Mouse (Mus musculus) neural tube, embryonic 15.5 days (tissue): ENCODE data around the gene Fgfr2. TPM values are rescaled to one million over a fixed set of nuclear protein-coding genes. Genes with fewer than 3 reads are reported as not detected.
A peak's percentile ranks its signal among the peaks of the same experiment; 100 is the strongest.

Source experiments
- ATAC-seq: fragments of 200-750 bp; cut with Nextera tagmentation; 2 replicates; pipeline ENCODE4 v1.8.0; 2017; ENCODE audit warnings: mild to moderate bottlenecking, moderate TSS enrichment, moderate library complexity; ENCODE audit not compliant: low FRiP score
- H3K27ac ChIP-seq: fragments of 300-500 bp; sonication (generic); replicated peaks from 2 replicates; pipeline ENCODE4 v1.5.1; 2015; ENCODE audit warnings: mild to moderate bottlenecking, inconsistent platforms
- H3K27me3 ChIP-seq: fragments of 300-500 bp; sonication (generic); replicated peaks from 2 replicates; pipeline ENCODE4 v1.6.1; 2015; ENCODE audit warnings: inconsistent platforms
- H3K36me3 ChIP-seq: fragments of 300-500 bp; sonication (generic); 2 replicates; pipeline ENCODE4 v1.6.1; 2015; ENCODE audit warnings: inconsistent platforms
- H3K4me1 ChIP-seq: fragments of 300-500 bp; sonication (generic); 2 replicates; pipeline ENCODE4 v1.6.1; 2015; ENCODE audit warnings: inconsistent platforms
- H3K4me2 ChIP-seq: fragments of 300-500 bp; sonication (generic); 2 replicates; pipeline ENCODE4 v1.6.1; 2015; ENCODE audit warnings: inconsistent platforms, mild to moderate bottlenecking, moderate library complexity
- H3K4me3 ChIP-seq: fragments of 300-500 bp; sonication (generic); replicated peaks from 2 replicates; pipeline ENCODE4 v1.5.1; 2015; ENCODE audit warnings: mild to moderate bottlenecking, inconsistent platforms
- H3K9ac ChIP-seq: fragments of 300-500 bp; sonication (generic); replicated peaks from 2 replicates; pipeline ENCODE4 v1.6.1; 2015; ENCODE audit warnings: mild to moderate bottlenecking, inconsistent platforms
- H3K9me3 ChIP-seq: fragments of 300-500 bp; sonication (generic); replicated peaks from 2 replicates; pipeline ENCODE4 v1.6.1; 2016; ENCODE audit warnings: inconsistent platforms
- WGBS: fragments of 180-500 bp; shearing (Covaris S2); methylation state at CpG from one replicate; pipeline ENCODE4 v1.1.7; 2015; ENCODE audit warnings: mixed read lengths; 5-methylcytosine and 5-hydroxymethylcytosine counted together
- polyA plus RNA-seq: library from polyadenylated mRNA; unstranded; fragments of >200 nt; fragmentation: Nextera tagmentation; extraction: Ambion mirVana; gene quantifications from 2 replicates; pipeline ENCODE4 v1.2.1, GENCODE M21; 2015

Fgfr2 gene
- polyA plus RNA-seq, 1 experiment from 2014 or later = 21.2 TPM

DNA sequence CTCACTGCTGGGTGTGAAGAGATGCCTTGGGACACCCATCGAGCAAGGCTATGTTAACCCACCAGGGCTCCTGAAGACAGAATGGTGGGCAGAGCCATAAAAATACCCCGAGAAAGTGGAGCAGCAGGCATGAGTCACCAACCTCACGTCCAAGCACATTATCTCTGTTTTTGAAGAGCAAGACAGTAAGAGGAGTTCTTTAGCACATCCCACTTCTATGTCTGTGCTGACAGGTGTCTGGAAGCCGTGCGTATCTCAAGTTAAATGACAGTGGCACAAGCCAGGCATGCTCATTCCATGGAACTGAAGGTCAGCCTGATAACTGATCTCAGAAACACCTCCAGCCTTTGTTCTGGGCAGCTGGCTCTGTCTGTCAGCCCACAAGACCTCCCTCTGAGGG, 1055.2 kb downstream of the Fgfr2 start:
- Histone ChIP-seq H3K27me3 (no peaks in the 10 kb centered on the region), H3K9me3 (no peaks in the 10 kb centered on the region), H3K9ac (no peak overlapping the region), H3K4me3 (no peak overlapping the region), H3K27ac (no peak overlapping the region), H3K4me2 (no peak overlapping the region), H3K36me3 (no peaks in the 10 kb centered on the region), H3K4me1 (no peaks in the 10 kb centered on the region)
- 78% methylated on average over 5 of the region's 5 CpGs for WGBS
- ATAC-seq = no peak

DNA sequence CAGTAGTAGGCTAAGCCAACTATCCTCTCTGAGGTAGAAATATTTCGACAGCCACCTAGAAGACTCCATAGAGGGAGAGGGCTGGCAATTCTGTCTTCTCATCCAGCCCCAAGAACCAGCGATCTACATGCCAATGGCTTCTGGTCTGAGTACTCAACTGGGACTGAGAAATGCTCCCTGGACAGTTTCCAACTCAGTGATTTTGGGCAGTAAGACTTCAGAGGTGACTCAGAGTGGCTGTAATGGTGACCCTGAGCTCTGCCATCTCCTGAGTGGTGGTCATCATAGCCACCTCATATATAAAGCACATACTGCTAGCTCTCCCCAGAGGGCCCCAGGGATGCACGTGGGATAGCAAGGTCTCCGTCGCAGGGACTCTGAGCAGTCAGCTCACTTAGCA, 1055.6 kb downstream of the Fgfr2 start:
- ATAC-seq = no peak
- no peak overlapping the region for H3K4me2 ChIP-seq
- no peaks in the 10 kb centered on the region for H3K36me3 ChIP-seq
- no peak overlapping the region for H3K9ac ChIP-seq
- 80% methylated on average over 5 of the region's 5 CpGs for WGBS
- H3K27ac ChIP-seq = no peak overlapping the region
- no peak overlapping the region for H3K4me3 ChIP-seq
- no peaks in the 10 kb centered on the region for H3K4me1 ChIP-seq
- H3K27me3 ChIP-seq = no peaks in the 10 kb centered on the region
- no peaks in the 10 kb centered on the region for H3K9me3 ChIP-seq

DNA sequence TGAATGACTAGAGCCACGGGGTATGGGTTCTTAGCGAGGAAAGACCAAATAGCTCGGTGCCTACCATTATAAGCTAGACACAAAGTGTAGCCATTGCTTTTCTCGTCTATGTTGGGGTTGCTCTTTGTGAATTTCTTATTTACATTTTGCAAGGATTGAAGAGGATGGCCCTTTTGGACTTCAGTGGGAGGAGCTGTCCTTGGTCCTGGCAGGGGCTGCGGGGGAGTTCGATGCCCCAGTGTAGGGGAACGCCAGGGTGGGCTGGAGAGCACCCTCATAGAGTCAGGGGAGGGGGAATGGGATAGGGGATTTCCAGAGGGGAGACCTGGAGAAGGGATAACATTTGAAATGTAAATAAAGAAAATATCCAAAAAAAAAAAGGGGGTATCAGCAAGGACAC, 1063.0 kb downstream of the Fgfr2 start:
- Histone ChIP-seq H3K4me3 (no peak overlapping the region), H3K27ac (no peak overlapping the region), H3K36me3 (no peaks in the 10 kb centered on the region), H3K9me3 (no peaks in the 10 kb centered on the region), H3K4me2 (no peak overlapping the region), H3K27me3 (no peaks in the 10 kb centered on the region), H3K9ac (no peak overlapping the region), H3K4me1 (peaks cover 10% of the 10 kb centered on the region)
- ATAC-seq = no peak
- WGBS = 83% methylated on average over 7 of the region's 7 CpGs

- 34% methylated on average over 7 of the region's 7 CpGs for WGBS
- Histone ChIP-seq H3K27me3 (no peaks in the 10 kb centered on the region), H3K36me3 (no peaks in the 10 kb centered on the region), H3K4me3 (no peak overlapping the region), H3K9ac (no peak overlapping the region), H3K4me2 (no peak overlapping the region), H3K27ac (peak overlapping the region; percentile 33; the same call in 1 of the 2 replicates), H3K9me3 (no peaks in the 10 kb centered on the region), H3K4me1 (peaks cover 10% of the 10 kb centered on the region)
- ATAC-seq = peak; percentile 69; the same call in 1 of the 2 replicates
Observed at GRCm38 (mm10) chr7:132056565-132056964, 1066.6 kb downstream of the Fgfr2 start.

- Histone ChIP-seq H3K4me3 (no peak overlapping the region), H3K4me1 (peaks cover 20% of the 10 kb centered on the region), H3K9me3 (no peaks in the 10 kb centered on the region), H3K36me3 (no peaks in the 10 kb centered on the region), H3K9ac (no peak overlapping the region; the same call in 1 of the 2 replicates), H3K27ac (no peak overlapping the region), H3K4me2 (no peak overlapping the region), H3K27me3 (no peaks in the 10 kb centered on the region)
- peak; percentile 65 for ATAC-seq
- 13% methylated on average over 4 of the region's 4 CpGs for WGBS
Observed at GRCm38 (mm10) chr7:132046662-132047061, 1076.5 kb downstream of the Fgfr2 start.

DNA sequence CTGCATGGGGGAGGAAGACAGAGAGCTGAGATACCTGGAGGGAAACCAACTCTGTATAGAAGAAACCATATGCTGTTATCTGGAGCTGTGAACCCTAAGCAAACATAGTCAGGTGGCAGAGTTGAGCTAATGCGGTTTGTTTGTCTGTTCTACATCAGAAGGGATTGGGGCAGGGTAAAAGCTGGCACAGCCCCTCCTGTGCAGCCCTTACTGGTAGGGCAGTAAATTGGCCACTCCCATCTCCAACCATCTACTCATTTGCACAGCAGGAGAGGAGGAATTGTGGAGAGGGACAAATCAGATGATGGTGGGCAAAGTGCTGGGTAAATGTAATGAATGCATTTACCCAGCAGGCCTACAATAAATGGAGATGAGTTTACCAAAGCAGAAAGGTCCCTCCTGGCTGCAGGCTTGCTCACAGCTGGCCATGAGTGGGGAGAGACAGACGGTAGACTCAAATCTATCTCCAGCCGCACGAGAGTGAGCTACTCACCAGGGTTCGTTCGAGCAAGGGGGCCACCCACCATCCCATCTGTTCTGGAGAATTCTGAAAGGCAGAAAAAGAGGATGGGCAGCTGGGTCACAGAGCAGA, 1091.1 kb downstream of the Fgfr2 start:
- Histone ChIP-seq H3K9me3 (no peaks in the 10 kb centered on the region), H3K9ac (no peak overlapping the region), H3K36me3 (no peaks in the 10 kb centered on the region), H3K4me2 (no peak overlapping the region), H3K4me3 (no peak overlapping the region), H3K4me1 (peaks cover 9% of the 10 kb centered on the region; the same call in 1 of the 2 replicates), H3K27me3 (no peaks in the 10 kb centered on the region), H3K27ac (no peak overlapping the region)
- ATAC-seq = no peak
- 12% methylated on average over 6 of the region's 6 CpGs for WGBS

GRCm38 (mm10) chr7:132026671-132027070, 1096.5 kb downstream of the Fgfr2 start:
- H3K4me1 ChIP-seq = peaks cover 1% of the 10 kb centered on the region; the same call in 1 of the 2 replicates
- H3K9ac ChIP-seq = no peak overlapping the region
- no peak overlapping the region for H3K4me3 ChIP-seq
- H3K27me3 ChIP-seq = 0 out of 2 replicates have a peak, but pooled peaks cover 2% of the 10 kb centered on the region
- no peaks in the 10 kb centered on the region for H3K36me3 ChIP-seq
- ATAC-seq = no peak
- WGBS = 80% methylated on average over 6 of the region's 6 CpGs
- no peak overlapping the region for H3K27ac ChIP-seq
- H3K9me3 ChIP-seq = no peaks in the 10 kb centered on the region
- H3K4me2 ChIP-seq = no peak overlapping the region

DNA sequence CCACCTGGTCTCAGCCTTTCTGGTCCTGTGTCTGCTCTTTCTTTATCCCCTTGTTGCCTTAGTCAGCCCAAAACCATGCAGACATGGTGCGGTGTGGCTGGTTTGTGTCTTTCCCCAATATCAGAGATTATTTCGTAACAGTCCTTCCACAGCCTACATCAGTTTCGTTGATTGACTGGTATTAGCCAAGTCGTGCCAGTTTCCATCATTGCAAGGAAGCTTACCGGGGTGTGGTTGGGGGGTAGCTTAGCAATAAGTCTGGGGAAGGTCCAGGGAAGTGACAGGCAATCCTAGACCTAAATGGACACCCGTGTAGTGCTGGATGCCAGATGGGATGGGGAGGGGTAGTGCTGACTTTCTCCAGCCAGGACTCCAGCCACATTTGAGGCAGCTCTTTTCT, 1097.6 kb downstream of the Fgfr2 start:
- 0 out of 2 replicates have a peak, but pooled peaks cover 2% of the 10 kb centered on the region for H3K27me3 ChIP-seq
- WGBS = 71% methylated on average over 6 of the region's 6 CpGs
- no peak overlapping the region for H3K27ac ChIP-seq
- no peaks in the 10 kb centered on the region for H3K36me3 ChIP-seq
- no peaks in the 10 kb centered on the region for H3K4me1 ChIP-seq
- no peak overlapping the region for H3K9ac ChIP-seq
- H3K4me2 ChIP-seq = no peak overlapping the region
- H3K4me3 ChIP-seq = no peak overlapping the region
- H3K9me3 ChIP-seq = no peaks in the 10 kb centered on the region
- no peak for ATAC-seq

GRCm38 (mm10) chr7:132015933-132016332, 1107.2 kb downstream of the Fgfr2 start:
- WGBS = 66% methylated on average over 3 of the region's 3 CpGs
- Histone ChIP-seq H3K36me3 (no peaks in the 10 kb centered on the region), H3K9me3 (no peaks in the 10 kb centered on the region), H3K27me3 (no peaks in the 10 kb centered on the region), H3K9ac (no peak overlapping the region), H3K4me2 (no peak overlapping the region), H3K4me3 (no peak overlapping the region), H3K4me1 (peaks cover 14% of the 10 kb centered on the region), H3K27ac (no peak overlapping the region)
- no peak for ATAC-seq

DNA sequence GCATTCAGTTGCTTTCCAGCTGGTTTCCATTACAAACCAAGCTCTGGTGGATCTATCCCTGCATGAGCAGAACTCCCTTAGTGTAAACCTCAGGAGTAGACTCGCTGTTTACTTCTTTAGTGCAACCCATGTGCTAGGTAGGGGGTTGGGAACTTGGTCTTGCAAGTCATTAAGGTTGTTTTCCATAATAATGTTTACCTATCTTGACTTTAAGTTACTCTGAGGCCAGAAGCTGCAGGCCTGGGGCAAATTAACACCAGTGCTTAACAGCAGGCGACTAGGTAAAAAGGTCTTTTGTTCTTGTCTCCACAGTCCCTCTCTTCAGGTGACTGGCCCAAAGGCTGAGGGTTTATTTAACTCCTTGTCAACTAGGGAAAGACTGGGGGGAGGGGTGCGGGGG, 1108.0 kb downstream of the Fgfr2 start:
- Histone ChIP-seq H3K4me1 (peaks cover 14% of the 10 kb centered on the region), H3K4me2 (no peak overlapping the region), H3K36me3 (no peaks in the 10 kb centered on the region), H3K4me3 (no peak overlapping the region), H3K9me3 (no peaks in the 10 kb centered on the region), H3K9ac (no peak overlapping the region), H3K27me3 (no peaks in the 10 kb centered on the region), H3K27ac (no peak overlapping the region)
- no peak for ATAC-seq
- 20% methylated on average over 3 of the region's 3 CpGs for WGBS

DNA sequence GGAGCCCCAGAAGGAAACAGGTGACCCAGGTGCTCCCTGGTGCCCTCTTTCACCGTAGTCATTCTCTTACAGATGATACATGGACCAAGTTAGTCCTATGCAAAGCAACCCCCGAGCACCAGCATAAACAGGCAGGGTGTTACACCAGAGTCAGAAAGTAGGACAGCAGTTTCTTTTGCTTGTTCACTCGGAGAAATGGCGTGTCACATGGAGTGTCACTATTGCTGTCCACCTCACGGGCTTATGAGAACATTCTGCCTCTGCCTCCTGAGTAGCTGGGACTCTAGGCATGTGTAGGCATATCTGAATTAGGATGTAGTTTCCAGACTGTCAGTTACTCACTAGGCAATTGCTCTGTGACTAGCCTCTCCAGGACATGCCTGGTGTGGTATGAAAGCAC, 1109.2 kb downstream of the Fgfr2 start:
- no peaks in the 10 kb centered on the region for H3K27me3 ChIP-seq
- 81% methylated on average over 5 of the region's 5 CpGs for WGBS

GRCm38 (mm10) chr7:132012969-132013679, 1110.0 kb downstream of the Fgfr2 start:
- H3K9me3 ChIP-seq = no peaks in the 10 kb centered on the region
- no peak overlapping the region for H3K4me3 ChIP-seq
- peaks cover 14% of the 10 kb centered on the region for H3K4me1 ChIP-seq
- WGBS = 19% methylated on average over 1 of the region's 1 CpGs
- H3K27me3 ChIP-seq = no peaks in the 10 kb centered on the region
- no peak overlapping the region; the same call in 1 of the 2 replicates for H3K27ac ChIP-seq
- H3K36me3 ChIP-seq = no peaks in the 10 kb centered on the region
- ATAC-seq = peak; percentile 57; the same call in 1 of the 2 replicates
- H3K4me2 ChIP-seq = no peak overlapping the region
- H3K9ac ChIP-seq = no peak overlapping the region

More for the DNA sequence above, 1109.2 kb downstream of the Fgfr2 start:
- no peak for ATAC-seq
- H3K36me3 ChIP-seq = no peaks in the 10 kb centered on the region
- H3K4me3 ChIP-seq = no peak overlapping the region
- H3K9me3 ChIP-seq = no peaks in the 10 kb centered on the region
- H3K27ac ChIP-seq = no peak overlapping the region
- H3K4me1 ChIP-seq = peaks cover 14% of the 10 kb centered on the region
- no peak overlapping the region for H3K4me2 ChIP-seq
- no peak overlapping the region for H3K9ac ChIP-seq
